In the genomic region with DNA sequence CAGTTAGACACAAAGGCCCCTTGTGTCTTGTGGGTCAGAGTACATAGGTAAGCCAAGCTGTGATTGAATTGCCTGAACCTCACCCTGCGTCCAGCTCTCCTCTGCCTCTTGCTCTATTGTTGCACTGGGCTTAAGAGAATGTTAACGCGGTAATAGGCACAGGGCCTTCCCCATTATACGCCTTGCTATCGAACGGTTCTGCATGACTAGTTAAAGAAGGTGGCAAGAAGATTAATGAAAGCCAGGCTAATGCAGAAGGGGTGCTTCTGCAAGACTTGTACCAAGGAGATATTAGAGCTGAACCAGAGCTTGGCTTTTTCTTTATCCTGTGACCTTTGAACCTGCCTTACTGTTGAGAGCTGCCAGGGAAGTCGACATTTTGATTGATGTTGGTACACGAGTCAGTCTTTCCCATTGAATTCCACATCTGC, we compare ENCODE assay signal across 15 mouse cellular contexts.
A peak's percentile ranks its signal among the peaks of the same experiment; 100 is the strongest.
DNase-seq lines count a peak whose midpoint lies in the region; ATAC-seq lines count a peak whose summit lies in the region.
"Had no signal": no experiment of that assay in that cellular context is flagged by ENCODE, and none has a peak within 500 bp of the region (broad histone marks: within the 10 kb centered on the region; RNA-seq: fewer than 3 reads in every experiment).

No protein-coding gene starts in this region.

- H3K9ac ChIP-seq in embryonic facial prominence, embryonic 11.5 days (replicated peaks; ENCODE audit: low read length), result no peak overlapping the region
- no peak overlapping the region for H3K9ac ChIP-seq in kidney, embryonic 16.5 days (replicated peaks; ENCODE audit: low read length)
- no peak overlapping the region for H3K9ac ChIP-seq in kidney, embryonic 15.5 days
- no peak overlapping the region for H3K9ac ChIP-seq in intestine, embryonic 16.5 days (ENCODE audit: low read depth, low read length)
- H3K9ac ChIP-seq: embryonic facial prominence, embryonic 15.5 days; liver, embryonic 14.5 days; neural tube, embryonic 12.5 days had no signal

- DNase-seq in embryonic facial prominence, embryonic 11.5 days (ENCODE audit: low spot score), result peak; percentile 38
- no peak for DNase-seq in embryonic facial prominence, embryonic 10.5 days (ENCODE audit: low spot score)
- peak; percentile 64 for DNase-seq in retina, embryonic 14.5 days (ENCODE audit: low spot score)
- no peak for DNase-seq in right cerebral cortex, postnatal 10 days (ENCODE audit: low spot score in 2 of 2)
- DNase-seq in T-cell, adult 2 months (ENCODE audit: low spot score), result no peak
- DNase-seq: cerebellum, adult 9-11 months; heart, postnatal 4 days; lung, postnatal 4 days; thymus, postnatal 4 days had no signal

- H3K4me3 ChIP-seq in embryonic facial prominence, embryonic 11.5 days (ENCODE audit: low read depth, low read length), result no peak overlapping the region
- no peak overlapping the region for H3K4me3 ChIP-seq in embryonic facial prominence, embryonic 10.5 days
- H3K4me3 ChIP-seq in kidney, embryonic 16.5 days (ENCODE audit: low read length), result no peak overlapping the region
- no peak overlapping the region for H3K4me3 ChIP-seq in kidney, embryonic 15.5 days (replicated peaks)
- H3K4me3 ChIP-seq in intestine, embryonic 16.5 days (ENCODE audit: low read length), result no peak overlapping the region
- H3K4me3 ChIP-seq: embryonic facial prominence, embryonic 15.5 days; neural tube, embryonic 12.5 days had no signal

- no peak overlapping the region for H3K27ac ChIP-seq in embryonic facial prominence, embryonic 11.5 days (replicated peaks; ENCODE audit: low read depth, low read length)
- H3K27ac ChIP-seq in embryonic facial prominence, embryonic 10.5 days (replicated peaks), result no peak overlapping the region
- no peak overlapping the region for H3K27ac ChIP-seq in kidney, embryonic 16.5 days (ENCODE audit: low read length)
- no peak overlapping the region for H3K27ac ChIP-seq in kidney, embryonic 15.5 days
- H3K27ac ChIP-seq in intestine, embryonic 16.5 days (ENCODE audit: low read length), result 0 out of 2 replicates have a peak overlapping the region, but pooled peaks have one; percentile 20
- H3K27ac ChIP-seq: embryonic facial prominence, embryonic 15.5 days; liver, embryonic 14.5 days; neural tube, embryonic 12.5 days had no signal

- H3K9me3 ChIP-seq in embryonic facial prominence, embryonic 11.5 days (replicated peaks; ENCODE audit: control insufficient read depth, low read length), result no peaks in the 10 kb centered on the region
- H3K9me3 ChIP-seq in embryonic facial prominence, embryonic 10.5 days, result no peaks in the 10 kb centered on the region
- no peaks in the 10 kb centered on the region; the same call in 1 of the 2 replicates for H3K9me3 ChIP-seq in kidney, embryonic 16.5 days (ENCODE audit: low read length)
- H3K9me3 ChIP-seq in kidney, embryonic 15.5 days (replicated peaks), result no peaks in the 10 kb centered on the region
- no peaks in the 10 kb centered on the region for H3K9me3 ChIP-seq in intestine, embryonic 16.5 days (ENCODE audit: control insufficient read depth, low read length)
- H3K9me3 ChIP-seq: embryonic facial prominence, embryonic 15.5 days; neural tube, embryonic 12.5 days had no signal

- no peaks in the 10 kb centered on the region; the same call in 1 of the 2 replicates for H3K36me3 ChIP-seq in embryonic facial prominence, embryonic 11.5 days (replicated peaks; ENCODE audit: control insufficient read depth, insufficient read depth, low read depth, low read length)
- peaks cover 31% of the 10 kb centered on the region for H3K36me3 ChIP-seq in embryonic facial prominence, embryonic 10.5 days (replicated peaks)
- 0 out of 2 replicates have a peak, but pooled peaks cover 9% of the 10 kb centered on the region for H3K36me3 ChIP-seq in kidney, embryonic 16.5 days (ENCODE audit: insufficient read depth, low read length)
- H3K36me3 ChIP-seq in kidney, embryonic 15.5 days, result peaks cover 12% of the 10 kb centered on the region; the same call in 1 of the 2 replicates
- H3K36me3 ChIP-seq in intestine, embryonic 16.5 days (ENCODE audit: control insufficient read depth, insufficient read depth, low read length), result no peaks in the 10 kb centered on the region
- H3K36me3 ChIP-seq: neural tube, embryonic 12.5 days had no signal

- 0 out of 2 replicates have a peak, but pooled peaks have one; percentile 75 for ATAC-seq in embryonic facial prominence, embryonic 11.5 days (replicated peaks; ENCODE audit: insufficient number of reproducible peaks, low FRiP score, low TSS enrichment, low read depth)
- 0 out of 2 replicates have a peak, but pooled peaks have one; percentile 32 for ATAC-seq in kidney, embryonic 16.5 days (ENCODE audit: low FRiP score, low TSS enrichment)
- ATAC-seq in kidney, embryonic 15.5 days (replicated peaks; ENCODE audit: low FRiP score), result no peak; the same call in 1 of the 2 replicates
- peak; percentile 83 for ATAC-seq in intestine, embryonic 16.5 days

- 24% methylated on average over 8 of the region's 8 CpGs for WGBS in embryonic facial prominence, embryonic 11.5 days
- 19% methylated on average over 8 of the region's 8 CpGs for WGBS in embryonic facial prominence, embryonic 10.5 days
- 30% methylated on average over 8 of the region's 8 CpGs for WGBS in kidney, embryonic 16.5 days
- 31% methylated on average over 8 of the region's 8 CpGs for WGBS in kidney, embryonic 15.5 days
- 42% methylated on average over 8 of the region's 8 CpGs for WGBS in intestine, embryonic 16.5 days

- H3K27me3 ChIP-seq in embryonic facial prominence, embryonic 11.5 days (ENCODE audit: control insufficient read depth, insufficient read depth, low read length), result no peaks in the 10 kb centered on the region
- peaks cover 27% of the 10 kb centered on the region; the same call in 1 of the 2 replicates for H3K27me3 ChIP-seq in embryonic facial prominence, embryonic 10.5 days (replicated peaks; ENCODE audit: low read depth, poor library complexity, severe bottlenecking)
- H3K27me3 ChIP-seq in kidney, embryonic 16.5 days (ENCODE audit: insufficient read depth, low read length), result no peaks in the 10 kb centered on the region
- H3K27me3 ChIP-seq in kidney, embryonic 15.5 days, result no peaks in the 10 kb centered on the region
- H3K27me3 ChIP-seq in intestine, embryonic 16.5 days (replicated peaks; ENCODE audit: control insufficient read depth, insufficient read depth, low read length), result no peaks in the 10 kb centered on the region
- H3K27me3 ChIP-seq: embryonic facial prominence, embryonic 15.5 days; neural tube, embryonic 12.5 days had no signal

- H3K4me1 ChIP-seq in embryonic facial prominence, embryonic 11.5 days (ENCODE audit: control insufficient read depth, insufficient read depth, low read length), result no peaks in the 10 kb centered on the region; the same call in 1 of the 2 replicates
- H3K4me1 ChIP-seq in embryonic facial prominence, embryonic 10.5 days, result peaks cover 59% of the 10 kb centered on the region
- H3K4me1 ChIP-seq in kidney, embryonic 16.5 days (ENCODE audit: insufficient read depth, low read length), result peaks cover 30% of the 10 kb centered on the region
- peaks cover 50% of the 10 kb centered on the region for H3K4me1 ChIP-seq in kidney, embryonic 15.5 days
- H3K4me1 ChIP-seq in intestine, embryonic 16.5 days (ENCODE audit: control insufficient read depth, insufficient read depth, low read length), result peaks cover 15% of the 10 kb centered on the region; the same call in 1 of the 2 replicates
- H3K4me1 ChIP-seq: embryonic facial prominence, embryonic 15.5 days had no signal

- H3K4me2 ChIP-seq in embryonic facial prominence, embryonic 11.5 days (ENCODE audit: low read depth, low read length), result no peak overlapping the region
- H3K4me2 ChIP-seq in kidney, embryonic 16.5 days (replicated peaks; ENCODE audit: low read depth, low read length), result no peak overlapping the region
- H3K4me2 ChIP-seq in kidney, embryonic 15.5 days, result no peak overlapping the region
- no peak overlapping the region for H3K4me2 ChIP-seq in intestine, embryonic 16.5 days (ENCODE audit: low read depth, low read length)
- H3K4me2 ChIP-seq: embryonic facial prominence, embryonic 15.5 days; neural tube, embryonic 12.5 days had no signal

Comparison
In these comparisons a context has a peak if more than half of its experiments do, and no peak if none do; other contexts are left out.
1. DNase-seq: peak in embryonic facial prominence, embryonic 11.5 days (single experiment) and retina, embryonic 14.5 days (single experiment); none in embryonic facial prominence, embryonic 10.5 days (single experiment), right cerebral cortex, postnatal 10 days (0 of 2) and T-cell, adult 2 months (single experiment).